Mouse (Mus musculus) ES-E14 (cell line): Measurements from ENCODE around the gene Sdr9c7.

Experiments used
- CHD2 ChIP-seq: IDR thresholded peaks from 2 replicates; pipeline ENCODE4 v1.6.1; 2014; ENCODE audit warnings: mild to moderate bottlenecking, low read depth, low read length, inconsistent platforms
- MAFK ChIP-seq: IDR thresholded peaks from 2 replicates; pipeline ENCODE4 v1.6.1; 2014; ENCODE audit warnings: mild to moderate bottlenecking, low read depth, low read length, inconsistent platforms; ENCODE audit not compliant: insufficient read depth
- ZC3H11A ChIP-seq: IDR thresholded peaks from 2 replicates; pipeline ENCODE4 v1.6.1; 2012; ENCODE audit warnings: low read depth, mild to moderate bottlenecking, inconsistent platforms, low read length, borderline replicate concordance
- ZNF384 ChIP-seq: IDR thresholded peaks from 2 replicates; pipeline ENCODE4 v1.6.1; 2012; ENCODE audit warnings: low read depth, low read length, inconsistent platforms

DNA sequence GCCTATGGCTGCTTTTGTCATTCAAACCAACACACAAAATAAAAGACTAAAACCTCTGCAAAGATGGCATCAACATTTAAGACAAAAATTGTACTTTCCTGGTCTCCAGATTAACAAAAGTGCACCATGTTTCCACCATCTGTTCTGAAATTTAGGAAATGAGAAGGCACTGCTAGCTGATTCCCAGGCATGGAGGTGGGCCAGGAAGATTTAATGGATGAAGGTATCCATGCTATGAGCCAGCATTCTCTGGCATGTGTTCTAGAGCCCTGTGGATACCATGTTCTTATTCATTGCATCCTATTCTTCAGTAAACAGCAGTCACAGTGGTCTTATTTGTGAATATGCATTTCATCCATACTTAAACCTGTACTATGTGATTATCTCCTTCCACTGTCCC lies 41.9 kb upstream of the Sdr9c7 start:
- TF ChIP-seq ZC3H11A (no peak), ZNF384 (no peak), MAFK (no peak), CHD2 (no peak)
